Mouse (Mus musculus): Measurements from ENCODE around the gene Hoxa7.
A peak's percentile ranks its signal among the peaks of the same experiment; 100 is the strongest.

- TF ChIP-seq CTCF (IDR thresholded peaks at IDR 0.05; ENCODE audit: low read depth, low read length) (peak; percentile 36), EP300 (IDR thresholded peaks at IDR 0.05; ENCODE audit: insufficient read depth, low read depth, low read length) (no peak)
These were observed 24.4 kb downstream of the Hoxa7 start for GRCm38 (mm10) chr6:52197271-52197670.
